ENCODE assay signal across 11 mouse cellular contexts in the genomic region with DNA sequence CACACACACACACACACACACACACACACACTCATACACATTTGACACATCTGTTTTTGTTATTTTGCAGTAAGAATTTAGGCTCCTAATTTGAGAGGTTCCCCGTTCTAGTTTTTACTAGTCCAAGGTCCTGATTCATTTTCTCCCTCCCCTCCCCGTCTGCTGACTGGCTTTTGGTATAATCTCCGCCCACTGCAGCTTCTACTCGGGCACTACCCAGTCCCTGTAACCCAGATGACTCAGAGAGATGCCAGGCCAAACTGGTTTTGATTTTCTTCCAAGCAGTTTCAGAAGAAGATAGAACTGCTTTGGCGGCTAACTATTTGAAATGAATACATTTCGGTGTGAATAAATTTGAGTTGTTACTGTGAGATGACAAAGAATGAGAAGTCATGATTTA.
A peak's percentile ranks its signal among the peaks of the same experiment; 100 is the strongest.
DNase-seq lines count a peak whose midpoint lies in the region; ATAC-seq and TF ChIP-seq lines count a peak whose summit lies in the region.
"Had no signal": no experiment of that assay in that cellular context is flagged by ENCODE, and none has a peak within 500 bp of the region (broad histone marks: within the 10 kb centered on the region; RNA-seq: fewer than 3 reads in every experiment).

No protein-coding gene starts in this region.

- TF ChIP-seq CTCF in thymus, adult 2 months (IDR thresholded peaks at IDR 0.05; ENCODE audit: borderline replicate concordance, control insufficient read depth, extremely low read depth, insufficient read depth, low read length, poor library complexity): no peak

- no peaks in the 10 kb centered on the region for H3K27me3 ChIP-seq in forebrain, embryonic 11.5 days (ENCODE audit: control insufficient read depth, insufficient read depth, low read length)
- H3K27me3 ChIP-seq in thymus, adult 2 months (ENCODE audit: control insufficient read depth, insufficient read depth, low read length): no peaks in the 10 kb centered on the region
- H3K27me3 ChIP-seq: heart, embryonic 15.5 days; limb, embryonic 15.5 days had no signal

- no peak overlapping the region for H3K4me3 ChIP-seq in forebrain, embryonic 11.5 days (ENCODE audit: low read depth, low read length)
- no peak overlapping the region for H3K4me3 ChIP-seq in thymus, adult 2 months (ENCODE audit: control insufficient read depth, insufficient read depth, low read length)
- H3K4me3 ChIP-seq: heart, embryonic 15.5 days; limb, embryonic 15.5 days; midbrain, embryonic 10.5 days had no signal

- no peak overlapping the region for H3K4me2 ChIP-seq in forebrain, embryonic 11.5 days (ENCODE audit: low read depth, low read length, severe bottlenecking)
- H3K4me2 ChIP-seq: heart, embryonic 15.5 days; limb, embryonic 15.5 days had no signal

- no peaks in the 10 kb centered on the region for H3K36me3 ChIP-seq in forebrain, embryonic 11.5 days (ENCODE audit: control insufficient read depth, insufficient read depth, low read length)
- H3K36me3 ChIP-seq in thymus, adult 2 months (ENCODE audit: control insufficient read depth, insufficient read depth, low read length): no peaks in the 10 kb centered on the region
- H3K36me3 ChIP-seq: heart, embryonic 15.5 days; limb, embryonic 15.5 days; midbrain, embryonic 10.5 days had no signal

- 67% methylated on average over 6 of the region's 6 CpGs for WGBS in forebrain, embryonic 11.5 days
- WGBS in thymus, adult 2 months: 56% methylated on average over 6 of the region's 6 CpGs

- TF ChIP-seq POLR2A in thymus, adult 2 months (IDR thresholded peaks at IDR 0.05; ENCODE audit: control insufficient read depth, extremely low read depth, insufficient read depth, low read length, poor library complexity): no peak

- no peaks in the 10 kb centered on the region for H3K4me1 ChIP-seq in forebrain, embryonic 11.5 days (replicated peaks; ENCODE audit: control insufficient read depth, insufficient read depth, low read length)
- H3K4me1 ChIP-seq in thymus, adult 2 months (replicated peaks; ENCODE audit: control insufficient read depth, insufficient read depth, low read length): no peaks in the 10 kb centered on the region
- H3K4me1 ChIP-seq: heart, embryonic 15.5 days; midbrain, embryonic 10.5 days had no signal

- no peaks in the 10 kb centered on the region for H3K9me3 ChIP-seq in forebrain, embryonic 11.5 days (ENCODE audit: control insufficient read depth, low read length)
- H3K9me3 ChIP-seq: heart, embryonic 15.5 days; limb, embryonic 15.5 days; midbrain, embryonic 10.5 days had no signal

- H3K9ac ChIP-seq in forebrain, embryonic 11.5 days (ENCODE audit: low read length): no peak overlapping the region
- H3K9ac ChIP-seq: heart, embryonic 15.5 days; limb, embryonic 15.5 days had no signal

- H3K27ac ChIP-seq in forebrain, embryonic 11.5 days (ENCODE audit: low read depth, low read length): no peak overlapping the region
- no peak overlapping the region for H3K27ac ChIP-seq in thymus, adult 2 months (ENCODE audit: control insufficient read depth, insufficient read depth, low read length)
- H3K27ac ChIP-seq: heart, embryonic 15.5 days; limb, embryonic 15.5 days; midbrain, embryonic 10.5 days had no signal

- no peak for DNase-seq in frontal cortex, postnatal 14 days (ENCODE audit: low spot score in 2 of 2)
- DNase-seq in urinary bladder, postnatal 36 days (ENCODE audit: low spot score in 2 of 2): peak; percentile 14 to 57
- no peak for DNase-seq in urinary bladder, postnatal 4 days (ENCODE audit: low spot score in 2 of 2)
- peak; percentile 33 to 68 for DNase-seq in cerebellum, postnatal 25 days
- DNase-seq in forebrain, embryonic 11.5 days (ENCODE audit: low spot score): no peak
- DNase-seq in layer of hippocampus, adult 9-10 months (ENCODE audit: low spot score): no peak
- no peak for DNase-seq in thymus, adult 2 months

- peak; percentile 84 for ATAC-seq in frontal cortex, adult (ENCODE audit: low TSS enrichment)
- ATAC-seq in forebrain, embryonic 11.5 days (replicated peaks; ENCODE audit: low FRiP score): no peak

Comparison
In these comparisons a context has a peak if more than half of its experiments do, and no peak if none do; other contexts are left out.
1. DNase-seq: peak in urinary bladder, postnatal 36 days (2 of 2) and cerebellum, postnatal 25 days (2 of 2); none in frontal cortex, postnatal 14 days (0 of 2), urinary bladder, postnatal 4 days (0 of 2), forebrain, embryonic 11.5 days (single experiment), layer of hippocampus, adult 9-10 months (single experiment) and thymus, adult 2 months (single experiment).